Mouse (Mus musculus): ENCODE data around the gene Hspe1. TPM values are rescaled to one million over a fixed set of nuclear protein-coding genes. Genes with fewer than 3 reads are reported as not detected.
"Not testable (repeated sequence)": the region's sequence is repeated elsewhere in the genome, so short reads cannot be mapped to it uniquely, and the experiment has no call there.

Gene Hspe1
- total RNA-seq, 2 experiments from 2014 or later, result 95.7 to 106 TPM

DNA sequence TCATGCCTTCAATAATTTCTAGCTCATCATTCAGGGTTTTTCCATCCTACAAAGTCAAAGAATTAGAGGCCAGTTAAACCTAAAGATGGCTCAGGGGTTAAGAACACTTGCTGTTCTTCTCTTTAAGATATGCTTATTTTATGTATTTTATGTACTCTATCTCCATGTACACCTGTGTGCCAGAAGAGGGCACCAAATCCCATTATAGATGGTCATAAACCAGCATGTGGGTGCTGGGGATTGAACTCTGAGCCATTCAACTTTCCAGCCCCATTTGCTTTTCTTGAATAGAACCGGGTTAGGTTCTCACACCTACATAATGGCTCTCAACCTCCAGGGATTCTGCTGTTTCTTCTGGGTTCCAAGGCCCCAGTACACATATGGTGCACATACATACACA is 5.8 kb upstream of the Hspe1 start:
- DNase-seq (ENCODE audit: low spot score in 2 of 2), result no peak

DNA sequence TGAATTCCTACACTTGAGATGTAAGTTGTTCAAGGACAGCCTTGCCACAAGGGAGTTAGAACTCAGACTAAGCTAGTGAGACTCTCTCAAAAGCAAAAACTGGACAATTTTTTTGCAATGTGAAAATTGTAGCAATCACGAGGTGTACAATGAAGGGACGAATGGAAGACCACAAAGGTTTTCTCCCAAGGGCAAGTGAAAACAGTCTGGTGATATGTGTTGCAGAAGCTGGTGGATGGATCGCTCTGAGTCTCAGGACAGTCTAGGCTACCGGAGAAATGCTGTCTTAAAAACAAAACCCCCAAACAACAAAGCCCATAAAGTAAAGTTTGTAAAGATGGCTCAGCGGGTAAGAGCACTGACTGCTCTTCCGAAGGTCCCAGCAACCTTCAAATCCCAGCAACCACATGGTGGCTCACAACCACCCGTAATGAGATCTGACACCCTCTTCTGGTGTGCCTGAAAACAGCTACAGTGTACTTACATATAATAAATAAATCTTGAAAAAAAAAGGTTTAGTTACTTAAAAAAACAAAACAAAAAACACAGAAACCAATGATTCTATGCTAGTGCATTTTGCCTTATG is 2.1 kb upstream of the Hspe1 start:
- DNase-seq (ENCODE audit: low spot score in 2 of 2), result no peak

DNA sequence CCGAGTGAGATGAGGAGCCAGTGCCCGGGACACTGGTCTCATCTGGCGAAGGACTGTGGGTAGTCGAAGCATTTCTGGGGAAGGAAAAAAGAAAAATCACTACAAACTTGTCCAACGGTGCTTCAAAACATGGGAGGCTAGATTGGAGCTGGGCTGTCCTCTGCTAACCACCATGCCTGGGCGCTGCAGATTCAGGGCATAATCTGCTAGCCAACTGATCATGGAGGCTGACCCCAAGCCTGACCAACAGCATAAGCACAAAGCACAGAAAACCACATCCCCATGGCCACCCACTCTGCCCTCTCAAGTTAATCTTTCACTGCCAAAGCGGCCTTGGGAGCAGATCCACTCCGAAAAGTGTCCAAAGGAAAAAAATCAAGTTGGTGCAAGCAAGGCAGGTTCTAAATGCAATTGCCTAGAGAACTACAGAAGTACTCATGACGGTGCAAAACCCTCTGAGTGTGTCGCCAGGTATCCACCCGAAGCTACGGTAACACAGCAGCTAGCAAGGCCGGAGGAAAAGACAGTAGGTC is 998 bp upstream of the Hspe1 start:
- peak in 1 of 2 experiments; percentile 17 for DNase-seq (ENCODE audit: low spot score in 2 of 2)

DNA sequence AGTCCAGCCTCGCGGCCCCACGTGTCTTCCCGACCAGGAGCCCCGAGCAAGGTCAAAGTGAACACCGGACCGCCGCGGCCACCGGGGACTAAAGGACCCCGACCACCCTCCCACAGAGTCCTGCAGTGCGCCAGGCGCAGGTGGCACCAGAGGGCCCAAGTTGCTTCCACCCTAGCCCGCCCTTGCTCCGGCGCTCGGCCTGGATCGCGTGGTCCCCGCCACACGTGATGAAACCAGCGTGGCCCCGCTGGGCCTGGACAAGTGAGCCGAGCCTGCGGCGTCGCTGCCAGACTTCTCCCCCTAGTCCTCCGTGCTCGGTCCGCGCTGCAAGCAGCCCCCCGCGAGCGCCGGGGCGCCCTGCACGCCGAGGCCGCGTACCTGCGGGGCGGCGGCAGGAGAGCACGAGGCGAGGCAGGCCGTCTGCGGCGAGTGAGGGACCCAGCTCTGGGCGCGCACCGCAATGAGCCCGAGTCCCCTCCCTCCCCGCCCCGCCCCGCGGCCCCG is 479 bp upstream of the Hspe1 start:
- peak in 1 of 2 experiments; percentile 47 for DNase-seq (ENCODE audit: low spot score in 2 of 2)

DNA sequence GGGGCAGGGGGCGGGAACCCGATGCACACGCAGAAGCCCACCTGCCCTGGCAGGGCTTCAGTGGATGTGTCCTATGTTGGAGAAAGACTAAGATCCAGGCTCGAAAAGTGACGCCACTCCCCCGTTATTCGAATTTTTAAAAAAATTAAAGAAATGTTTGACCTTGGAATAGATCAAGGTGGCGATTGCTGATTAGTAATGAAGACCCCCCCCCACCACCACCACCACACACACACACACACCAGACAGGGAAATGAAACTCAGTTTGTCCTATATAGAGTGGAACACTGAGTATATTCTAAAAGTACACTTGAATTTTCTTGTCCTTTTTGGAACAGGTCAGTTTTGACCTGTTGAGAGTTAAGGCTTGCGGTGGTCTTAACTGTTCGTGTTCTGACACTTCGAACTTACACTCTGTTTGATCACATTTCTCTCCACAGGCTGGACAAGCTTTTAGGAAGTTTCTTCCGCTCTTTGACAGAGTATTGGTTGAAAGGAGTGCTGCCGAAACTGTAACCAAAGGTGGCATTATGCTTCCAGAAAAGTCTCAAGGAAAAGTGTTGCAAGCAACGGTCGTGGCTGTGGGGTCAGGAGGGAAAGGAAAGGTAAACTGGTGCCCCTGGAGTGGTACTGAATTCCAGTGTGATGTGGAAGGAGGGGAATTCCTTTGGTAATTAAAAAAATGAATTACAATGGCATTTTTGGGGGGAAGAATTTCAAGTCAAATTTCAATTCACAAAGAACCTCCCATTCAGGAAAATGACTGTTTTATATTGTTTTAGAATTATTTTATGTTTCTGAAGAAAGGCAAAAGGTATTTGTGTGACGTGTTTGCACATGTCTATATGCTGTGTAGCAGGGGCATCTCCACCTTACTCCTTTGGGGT is 922 bp downstream of the Hspe1 start:
- DNase-seq (ENCODE audit: low spot score in 2 of 2), result no peak

DNA sequence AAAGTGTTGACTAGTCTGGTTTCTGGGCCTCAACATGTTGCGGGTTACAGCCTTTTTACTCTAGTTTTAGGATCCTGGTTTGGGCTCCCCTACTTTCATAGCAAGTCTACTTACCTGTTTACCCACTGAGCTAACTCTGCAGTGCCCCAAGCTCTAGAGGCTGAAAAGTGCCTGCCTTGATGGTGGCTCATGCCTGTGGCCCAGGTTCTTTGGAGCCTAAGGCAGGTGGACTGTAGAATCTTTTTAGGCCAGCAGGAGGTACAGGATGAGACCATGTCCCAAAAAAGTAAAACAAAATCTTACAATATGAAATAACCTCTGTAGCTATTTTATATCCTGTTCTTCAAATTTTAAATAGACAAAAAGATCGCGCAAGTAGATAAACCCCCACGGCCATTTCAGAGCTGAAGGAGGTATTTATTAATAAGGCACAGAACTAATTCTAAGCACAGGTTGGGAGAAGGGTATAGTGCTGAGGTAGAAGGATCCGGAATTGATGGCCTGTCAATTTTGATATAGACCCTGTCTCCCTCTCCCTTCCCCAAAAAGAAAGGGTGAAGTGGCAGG is 1.6 kb downstream of the Hspe1 start:
- no peak for DNase-seq (ENCODE audit: low spot score in 2 of 2)

DNA sequence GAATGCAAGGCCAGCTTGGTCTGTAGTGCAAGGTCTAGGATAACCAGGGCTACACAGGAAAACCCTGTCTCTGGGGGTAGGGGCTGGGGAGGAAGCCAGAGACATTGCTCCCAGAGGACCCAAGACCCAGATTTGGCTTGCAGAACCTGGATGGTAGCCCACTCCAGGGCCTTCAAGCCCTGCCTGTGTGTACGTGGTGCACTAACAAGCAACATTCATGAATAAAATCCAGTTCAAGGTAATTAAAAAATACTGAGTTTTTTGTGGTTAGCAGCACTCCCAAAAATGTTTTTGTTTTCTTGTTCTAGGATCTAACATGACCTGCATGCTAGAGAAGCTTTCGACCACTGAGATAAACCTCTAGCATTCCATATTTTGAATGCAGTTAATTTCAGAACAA is 4.1 kb downstream of the Hspe1 start:
- DNase-seq (ENCODE audit: low spot score in 2 of 2), result no peak

DNA sequence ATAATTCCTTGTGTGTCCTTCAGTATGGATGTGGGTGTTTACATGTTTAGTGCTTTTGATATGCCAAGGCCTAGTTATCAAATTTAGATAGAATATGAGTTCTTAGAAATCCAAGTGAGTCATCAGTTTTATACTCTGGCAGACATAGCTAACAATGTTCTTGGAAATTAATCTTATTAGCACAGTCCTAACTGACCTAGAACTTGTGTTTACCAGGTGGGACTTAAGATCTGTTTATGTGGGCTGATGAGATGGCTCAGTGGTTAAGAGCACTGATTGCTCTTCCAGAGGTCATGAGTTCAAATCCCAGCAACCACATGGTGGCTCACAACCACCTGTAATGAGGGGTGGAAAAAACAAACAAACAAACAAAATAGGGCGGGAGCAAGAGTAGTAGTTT is 4.5 kb downstream of the Hspe1 start:
- no peak for DNase-seq (ENCODE audit: low spot score in 2 of 2)

DNA sequence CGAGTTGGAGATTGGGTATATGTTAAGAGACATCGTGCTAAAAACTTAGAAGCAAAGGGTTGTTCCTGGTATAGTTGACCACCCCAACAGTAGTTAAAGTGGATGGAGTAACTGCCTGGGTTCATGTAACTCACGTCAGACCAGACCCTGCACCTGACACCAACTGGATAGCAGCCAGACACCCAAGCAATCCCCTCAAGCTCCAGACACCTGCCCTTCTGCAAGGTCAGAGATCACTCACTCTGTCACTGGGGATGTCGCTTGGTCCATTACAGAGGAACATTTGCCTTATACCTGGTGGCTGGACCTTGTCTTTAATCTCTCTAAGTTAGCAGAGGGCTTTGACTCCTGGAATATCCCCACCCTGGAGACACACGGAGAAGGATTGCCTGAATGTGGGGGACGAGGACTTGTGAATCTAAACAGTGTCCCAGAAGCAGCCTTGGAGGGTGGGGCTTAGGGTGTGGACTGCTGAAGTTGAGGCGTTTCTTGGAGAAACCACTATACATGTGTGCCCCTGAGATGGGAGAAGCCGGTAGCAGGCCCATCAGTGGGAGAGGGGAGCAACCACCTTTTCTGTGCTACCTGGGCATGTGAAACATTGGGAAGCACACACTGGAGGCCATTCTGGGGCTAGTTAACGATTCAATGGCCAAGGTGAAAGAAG is 19.1 kb downstream of the Hspe1 start:
- DNase-seq (ENCODE audit: low spot score in 2 of 2), result no peak

DNA sequence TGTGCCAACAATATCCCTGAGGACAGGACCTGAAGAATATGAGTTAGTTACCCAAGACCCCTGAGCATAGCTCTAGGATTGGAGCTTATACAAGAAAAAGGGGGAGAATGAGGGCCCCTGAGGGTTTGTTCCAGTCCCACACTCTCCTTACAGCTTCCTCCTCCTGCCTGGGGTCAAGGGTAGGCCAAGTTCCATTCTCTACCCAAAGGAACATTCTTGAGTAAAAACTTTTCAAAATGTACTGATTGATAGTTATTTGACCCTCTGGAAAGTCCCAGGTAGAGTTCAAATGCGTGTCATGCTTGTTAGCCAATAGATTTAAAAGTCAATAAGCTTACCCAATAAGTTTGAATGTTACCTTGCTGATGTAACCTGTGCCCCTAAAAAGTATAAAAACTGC is 19.7 kb downstream of the Hspe1 start:
- no peak for DNase-seq (ENCODE audit: low spot score in 2 of 2)

DNA sequence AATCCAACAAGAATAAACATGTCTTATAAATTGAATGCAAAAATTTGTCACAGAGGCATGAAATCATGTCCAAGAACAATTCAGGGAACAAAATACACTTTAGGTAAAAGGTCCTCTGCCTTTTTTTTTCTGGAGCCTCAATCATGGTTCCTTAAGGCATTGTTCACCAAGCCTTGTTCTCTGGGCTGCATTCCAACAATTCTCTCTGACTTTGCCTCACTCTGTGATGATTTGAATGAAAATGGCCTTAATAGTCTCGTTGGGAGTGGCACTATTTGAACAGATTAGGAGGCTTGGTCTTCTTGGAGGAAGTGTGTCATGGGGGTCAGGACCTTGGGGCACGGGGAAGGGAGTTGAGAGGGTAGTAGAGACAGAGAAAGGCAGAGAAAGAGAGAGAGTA is 20.5 kb downstream of the Hspe1 start:
- DNase-seq (ENCODE audit: low spot score in 2 of 2), result no peak

DNA sequence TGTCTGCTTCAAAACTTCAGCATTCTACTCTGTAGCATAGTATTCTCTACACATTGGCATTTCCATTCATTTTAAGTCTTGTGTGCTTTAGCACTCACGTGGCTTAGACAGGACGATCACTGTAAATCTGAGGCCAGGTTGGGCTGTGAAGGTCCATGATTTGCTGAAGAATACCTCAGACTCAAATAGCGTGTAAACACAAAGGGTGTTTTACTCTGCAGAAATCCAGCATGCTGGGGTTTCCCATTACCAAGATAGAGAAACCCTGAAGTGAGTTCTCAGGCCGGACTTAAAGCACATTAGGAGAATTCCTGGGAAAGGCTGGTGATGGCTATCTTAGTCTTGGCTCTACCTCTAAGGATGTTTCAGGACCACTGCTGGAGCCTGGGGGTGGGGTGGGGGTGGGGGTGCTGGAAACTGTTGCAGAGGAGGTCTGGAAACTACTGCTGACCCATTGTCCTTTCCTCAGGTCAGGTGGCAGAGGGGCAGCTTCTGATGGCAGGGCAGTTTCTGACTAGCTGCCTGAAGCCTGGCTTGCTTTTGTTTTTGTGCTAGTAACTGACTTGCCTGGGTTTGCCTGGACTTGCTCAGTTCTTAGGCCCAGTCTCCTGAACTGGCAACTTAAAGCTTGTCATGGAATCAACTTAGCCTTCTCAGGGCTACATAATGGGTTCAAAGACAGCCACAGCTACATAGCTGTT is 21.3 kb downstream of the Hspe1 start:
- DNase-seq (ENCODE audit: low spot score in 2 of 2), result no peak

DNA sequence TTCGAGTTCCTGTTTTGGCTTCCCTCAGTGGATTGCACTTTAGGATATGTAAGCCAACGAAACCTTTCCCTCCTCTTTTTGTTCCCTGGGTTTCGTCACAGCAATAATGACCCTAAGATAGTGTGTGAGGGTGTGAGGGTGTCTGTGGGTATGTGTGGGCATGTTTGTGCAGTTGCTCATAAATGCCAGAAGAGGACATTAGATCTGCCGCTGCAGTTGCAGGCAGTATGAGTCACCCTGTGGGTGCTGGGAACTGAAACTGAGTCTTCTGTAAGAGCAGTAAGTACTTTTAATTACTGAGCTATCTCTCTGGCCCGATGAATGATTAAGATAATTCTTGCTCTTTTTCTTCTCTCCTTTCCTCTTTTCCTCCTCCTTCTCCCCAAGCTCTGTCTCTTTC is 35.1 kb downstream of the Hspe1 start:
- no peak for DNase-seq (ENCODE audit: low spot score in 2 of 2)

DNA sequence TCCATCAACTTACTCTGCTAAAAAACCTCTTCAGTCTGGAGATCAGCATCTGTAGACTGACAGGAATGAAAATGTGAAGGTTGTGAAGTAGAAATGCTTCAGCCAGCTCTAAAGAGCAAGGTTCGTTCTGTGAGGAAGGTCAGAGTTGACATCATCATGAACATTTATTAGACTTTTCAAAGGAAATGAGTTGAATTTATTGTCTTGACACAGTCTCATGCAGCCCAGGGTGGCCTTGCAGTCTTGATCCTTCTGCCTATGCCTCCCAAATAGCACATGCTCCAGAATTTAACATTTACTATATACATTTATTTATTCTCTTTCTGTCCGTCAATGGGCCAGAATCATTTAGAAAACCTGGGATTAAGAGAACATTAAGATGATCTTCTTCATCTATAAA is 35.6 kb downstream of the Hspe1 start:
- no peak for DNase-seq (ENCODE audit: low spot score in 2 of 2)

DNA sequence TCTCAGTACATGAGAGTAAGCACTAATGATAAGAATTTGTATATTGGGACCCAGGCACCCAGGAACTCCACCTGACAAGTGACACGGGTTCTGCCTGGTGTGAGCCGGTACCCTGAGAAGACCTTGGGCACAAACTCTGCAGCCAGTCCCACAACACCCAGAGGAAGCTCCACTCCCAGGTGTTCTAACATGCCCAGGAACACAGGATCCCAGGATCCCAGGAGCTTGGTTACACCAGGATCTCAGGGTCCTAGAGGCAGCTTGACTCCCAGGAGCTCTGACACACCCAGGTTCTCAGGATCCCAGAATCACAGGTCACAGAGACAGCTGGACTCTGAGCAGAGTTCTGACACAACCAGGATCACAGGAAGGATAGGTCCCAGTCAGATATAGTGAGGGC is 36.2 kb downstream of the Hspe1 start:
- not testable (repeated sequence) for DNase-seq (ENCODE audit: low spot score in 2 of 2)

DNA sequence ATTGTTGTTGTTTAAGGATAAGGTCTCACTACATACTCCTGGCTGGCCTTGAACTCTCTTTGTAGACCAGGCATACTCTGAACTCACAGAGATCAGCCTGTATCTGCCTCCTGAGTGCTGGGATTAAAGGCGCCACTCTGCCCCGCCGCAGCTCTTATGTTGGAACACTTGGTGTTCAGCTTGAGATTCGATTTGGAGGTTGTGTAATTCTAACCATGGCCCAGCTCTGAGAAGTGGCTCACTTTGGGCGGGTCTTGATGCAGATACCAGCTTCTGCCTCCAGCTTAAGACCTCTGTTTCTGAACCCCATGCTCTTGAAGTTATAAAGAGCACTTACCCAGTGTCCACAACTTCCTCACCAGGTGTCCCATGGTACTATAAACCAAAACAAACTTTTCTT is 41.8 kb downstream of the Hspe1 start:
- DNase-seq (ENCODE audit: low spot score in 2 of 2), result no peak

DNA sequence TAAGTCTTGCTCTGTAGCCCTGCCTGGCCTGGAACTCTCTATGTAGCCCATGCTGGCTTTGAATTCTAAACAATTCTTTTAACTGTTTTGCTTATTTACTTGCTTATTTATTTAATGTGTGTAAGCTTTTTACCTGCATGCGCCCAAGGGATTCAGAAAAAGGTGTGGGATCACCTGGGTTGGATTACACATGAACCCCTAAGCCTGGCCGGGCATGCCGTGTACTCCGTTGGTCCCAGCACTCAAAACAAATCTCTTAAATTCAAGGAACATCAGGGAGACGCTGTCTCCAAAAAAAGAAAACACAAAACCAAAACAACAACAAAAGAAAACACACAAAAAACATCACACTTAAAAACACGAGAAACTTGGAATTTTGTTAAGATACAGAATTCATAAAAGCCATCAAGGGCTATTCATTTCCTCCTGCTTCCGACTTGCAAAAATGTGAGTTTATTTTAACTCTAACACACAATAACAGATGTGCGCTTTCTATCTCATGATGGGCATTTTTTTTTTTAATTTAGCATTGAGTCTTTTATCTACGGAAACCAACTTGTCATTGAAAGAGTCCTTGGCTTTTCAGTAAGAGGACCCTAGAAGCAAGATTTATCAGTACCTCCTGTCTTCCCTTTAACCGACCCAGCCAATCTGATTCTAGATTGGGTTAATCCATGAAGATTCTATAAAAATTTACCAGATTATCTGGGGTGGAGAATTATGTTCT is 42.4 kb downstream of the Hspe1 start:
- no peak for DNase-seq (ENCODE audit: low spot score in 2 of 2)

DNA sequence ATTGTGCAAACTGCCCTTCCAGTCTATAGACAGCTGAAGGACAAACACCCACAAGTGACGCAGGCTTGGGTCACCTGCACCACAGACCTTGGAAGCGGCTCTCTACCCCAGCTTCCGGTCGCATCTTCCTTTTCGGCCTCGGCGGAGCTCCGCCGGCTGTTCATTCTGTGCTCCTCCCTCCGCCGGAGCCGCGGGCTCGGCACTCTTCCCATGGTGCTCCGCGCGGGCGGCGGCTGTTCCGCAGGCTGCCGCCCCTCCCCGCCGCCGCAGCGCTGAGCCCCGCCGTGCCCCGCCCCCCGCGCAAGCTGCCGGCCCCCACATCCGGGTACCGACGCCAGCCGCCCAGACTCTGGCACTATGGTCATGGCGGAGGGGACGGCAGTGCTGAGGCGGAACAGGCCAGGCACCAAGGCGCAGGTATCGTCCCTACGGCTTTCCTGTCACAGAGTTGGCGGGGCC is 43.0 kb downstream of the Hspe1 start, which contains the start of gene Mob4:
TSS of gene Mob4 (plus strand) at position 289 of the 459 bp plus-strand sequence.
- DNase-seq (ENCODE audit: low spot score in 2 of 2), result peak; percentile 87 to 91

DNA sequence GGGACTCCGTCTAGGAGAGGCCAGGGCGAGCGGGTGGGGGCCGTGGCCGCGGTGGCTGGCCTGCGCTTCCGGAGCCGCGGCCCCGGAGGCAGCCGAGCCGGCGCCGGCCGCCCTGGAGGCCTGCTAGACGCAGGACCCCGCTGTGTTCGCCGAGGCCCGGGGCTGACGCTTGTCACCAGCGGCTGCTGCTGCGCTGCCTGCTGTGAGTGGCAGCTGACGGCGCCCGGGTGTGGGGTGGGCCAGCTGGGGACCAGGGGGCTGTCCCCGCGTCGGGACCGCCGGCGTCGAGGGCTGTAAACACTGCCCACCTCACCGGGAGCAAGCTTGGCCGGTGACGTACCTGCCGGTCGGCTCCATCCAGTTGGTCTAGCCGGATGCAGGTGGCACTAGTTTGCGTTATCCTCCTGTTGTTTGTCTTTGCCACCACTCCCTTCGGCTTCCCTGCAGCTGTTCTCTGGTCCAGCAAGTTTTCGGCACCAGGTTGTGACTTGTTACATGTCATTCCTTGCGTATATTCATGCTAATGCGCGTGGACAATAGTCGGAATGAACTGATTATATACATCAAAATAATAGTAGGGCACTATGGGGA is 43.6 kb downstream of the Hspe1 start:
- no peak for DNase-seq (ENCODE audit: low spot score in 2 of 2)

DNA sequence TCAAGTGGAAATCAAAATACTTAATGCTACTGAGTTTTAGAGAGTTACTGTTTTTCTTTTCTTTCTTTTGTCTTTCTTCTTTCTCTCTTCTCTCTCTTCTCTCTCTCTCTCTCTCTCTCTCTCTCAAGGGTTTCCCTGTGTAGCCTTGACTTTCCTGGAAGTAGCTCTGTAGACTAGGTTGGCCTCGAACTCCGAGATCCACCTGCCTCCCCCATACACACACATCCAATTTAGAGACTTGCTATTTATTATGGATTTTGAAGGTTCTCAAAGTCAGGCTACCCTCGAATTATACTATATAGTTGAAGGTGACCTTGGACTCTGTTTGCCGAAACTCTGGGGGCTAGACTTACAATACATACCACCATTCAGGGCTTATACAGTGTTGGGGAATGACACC is 44.4 kb downstream of the Hspe1 start:
- DNase-seq (ENCODE audit: low spot score in 2 of 2), result no peak

Data from layer of hippocampus, adult 18-20 months (tissue).